Mouse (Mus musculus) midbrain, embryonic 13.5 days (tissue): ENCODE data around the gene Ski. TPM values are rescaled to one million over a fixed set of nuclear protein-coding genes. Genes with fewer than 3 reads are reported as not detected.

Source experiments
- ATAC-seq: fragments of 200-750 bp; cut with Nextera tagmentation; 2 replicates; pipeline ENCODE4 v1.8.0; 2017; ENCODE audit warnings: mild to moderate bottlenecking, moderate TSS enrichment, moderate library complexity
- H3K27ac ChIP-seq: fragments of 300-500 bp; sonication (generic); 2 replicates; pipeline ENCODE4 v1.5.1; 2015; ENCODE audit warnings: inconsistent platforms, mild to moderate bottlenecking, moderate library complexity
- H3K27me3 ChIP-seq: fragments of 300-500 bp; sonication (generic); 2 replicates; pipeline ENCODE4 v1.6.1; 2015; ENCODE audit warnings: mild to moderate bottlenecking, inconsistent platforms
- H3K36me3 ChIP-seq: fragments of 300-500 bp; sonication (generic); 2 replicates; pipeline ENCODE4 v1.6.1; 2015; ENCODE audit warnings: mild to moderate bottlenecking, inconsistent platforms
- H3K4me1 ChIP-seq: fragments of 300-500 bp; sonication (generic); replicated peaks from 2 replicates; pipeline ENCODE4 v1.6.1; 2015; ENCODE audit warnings: inconsistent platforms
- H3K4me2 ChIP-seq: fragments of 300-500 bp; sonication (generic); replicated peaks from 2 replicates; pipeline ENCODE4 v1.6.1; 2015; ENCODE audit warnings: moderate library complexity, mild to moderate bottlenecking, inconsistent platforms
- H3K4me3 ChIP-seq: fragments of 300-500 bp; sonication (generic); replicated peaks from 2 replicates; pipeline ENCODE4 v1.5.1; 2015; ENCODE audit warnings: mild to moderate bottlenecking, inconsistent platforms
- H3K9ac ChIP-seq: fragments of 300-500 bp; sonication (generic); replicated peaks from 2 replicates; pipeline ENCODE4 v1.6.1; 2015; ENCODE audit warnings: mild to moderate bottlenecking, inconsistent platforms
- H3K9me3 ChIP-seq: fragments of 300-500 bp; sonication (generic); 2 replicates; pipeline ENCODE4 v1.6.1; 2016; ENCODE audit warnings: mild to moderate bottlenecking, inconsistent platforms
- WGBS: fragments of 180-500 bp; shearing (Covaris S2); methylation state at CpG from one replicate; pipeline ENCODE4 v1.1.7; 2015; 5-methylcytosine and 5-hydroxymethylcytosine counted together
- polyA plus RNA-seq: library from polyadenylated mRNA; unstranded; fragments of >200 nt; fragmentation: Nextera tagmentation; extraction: Ambion mirVana; gene quantifications from 2 replicates; pipeline ENCODE4 v1.2.1, GENCODE M21; 2015

Ski gene
- polyA plus RNA-seq, 1 experiment from 2014 or later: 9.9 TPM

GRCm38 (mm10) chr4:155151221-155151788 lies 71.1 kb downstream of the Ski start:
- no peak overlapping the region for H3K27ac ChIP-seq

DNA sequence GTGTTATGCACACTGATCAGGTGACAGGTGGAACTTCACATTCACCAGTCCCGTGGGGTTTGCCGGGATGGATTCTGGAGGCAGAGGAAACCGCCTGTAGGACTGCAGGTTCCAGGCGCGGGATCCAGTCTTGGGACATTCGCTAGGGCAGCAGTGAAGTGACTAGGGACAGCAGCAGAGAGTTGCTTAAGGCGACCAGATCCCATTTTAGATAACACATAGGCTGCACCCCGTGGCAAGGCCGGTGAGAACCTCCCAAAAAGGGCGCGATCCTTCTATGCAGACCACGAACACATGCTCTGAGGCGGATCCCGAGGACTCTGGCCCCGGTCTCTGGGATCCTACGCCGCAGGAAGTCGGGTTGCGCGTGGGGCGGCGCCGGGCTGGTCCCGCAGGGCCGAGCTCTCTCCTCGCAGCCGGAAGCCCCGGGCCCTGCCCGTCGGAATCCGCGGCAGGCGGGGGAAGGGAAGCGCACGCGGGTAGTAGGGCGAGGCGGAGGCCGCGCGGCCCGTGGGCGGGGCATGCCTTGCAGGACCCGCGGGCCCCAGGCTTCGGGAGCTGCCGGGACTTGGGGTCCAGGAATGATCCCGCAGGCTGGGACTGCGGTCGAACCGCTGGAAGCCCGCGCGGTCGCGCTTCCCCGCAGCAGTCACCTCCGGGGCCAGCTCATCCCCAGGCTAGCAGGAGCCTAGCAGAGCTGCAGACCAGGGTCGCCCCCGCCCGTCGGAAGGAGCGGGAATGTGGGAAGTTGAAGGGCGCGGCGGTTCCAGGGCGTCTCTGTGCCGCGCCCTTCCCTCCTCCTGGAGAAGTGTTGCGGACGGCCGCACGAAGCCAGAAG lies 71.9 kb downstream of the Ski start:
- peak; percentile 84 for ATAC-seq
- no peak overlapping the region for H3K27ac ChIP-seq
- WGBS: 5% methylated on average over 71 of the region's 73 CpGs

More at GRCm38 (mm10) chr4:155151221-155151788, 71.1 kb downstream of the Ski start:
- H3K9me3 ChIP-seq: no peaks in the 10 kb centered on the region
- ATAC-seq: no peak
- H3K4me3 ChIP-seq: peak overlapping the region; percentile 47
- H3K4me1 ChIP-seq: peaks cover 22% of the 10 kb centered on the region
- H3K9ac ChIP-seq: peak overlapping the region; percentile 71
- H3K4me2 ChIP-seq: peak overlapping the region; percentile 87
- peaks cover 10% of the 10 kb centered on the region; the same call in 1 of the 2 replicates for H3K27me3 ChIP-seq
- 58% methylated on average over 12 of the region's 12 CpGs for WGBS
- H3K36me3 ChIP-seq: peaks cover 23% of the 10 kb centered on the region

DNA sequence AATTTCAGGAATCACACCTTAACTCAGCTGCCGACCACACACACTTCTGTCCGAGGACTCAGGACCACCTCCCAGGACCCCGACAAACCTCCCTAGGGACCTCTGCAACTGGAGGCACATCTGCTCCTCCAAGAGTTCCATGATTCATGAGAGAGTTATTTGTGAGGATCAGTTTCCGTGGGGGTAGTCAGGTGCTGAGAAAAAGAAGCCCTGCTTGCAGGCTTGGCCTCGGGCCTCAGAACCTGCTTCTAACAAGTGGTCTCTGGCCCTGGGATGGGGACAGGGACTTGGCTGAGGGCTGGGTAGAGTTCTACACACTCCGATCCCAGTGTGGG lies 72.5 kb downstream of the Ski start:
- H3K27me3 ChIP-seq: peaks cover 10% of the 10 kb centered on the region; the same call in 1 of the 2 replicates
- 82% methylated on average over 6 of the region's 6 CpGs for WGBS
- H3K9me3 ChIP-seq: no peaks in the 10 kb centered on the region
- peaks cover 32% of the 10 kb centered on the region for H3K4me1 ChIP-seq
- ATAC-seq: peak; percentile 35; the same call in 1 of the 2 replicates
- peak overlapping the region; percentile 87 for H3K4me2 ChIP-seq
- no peak overlapping the region for H3K4me3 ChIP-seq
- H3K9ac ChIP-seq: peak overlapping the region; percentile 71
- H3K36me3 ChIP-seq: peaks cover 10% of the 10 kb centered on the region
- no peak overlapping the region for H3K27ac ChIP-seq

More for the DNA sequence above, 71.9 kb downstream of the Ski start:
- Histone ChIP-seq H3K9me3 (no peaks in the 10 kb centered on the region), H3K4me1 (peaks cover 26% of the 10 kb centered on the region), H3K9ac (peak overlapping the region; percentile 71), H3K36me3 (peaks cover 15% of the 10 kb centered on the region), H3K4me3 (peak overlapping the region; percentile 47), H3K4me2 (peak overlapping the region; percentile 87), H3K27me3 (peaks cover 10% of the 10 kb centered on the region; the same call in 1 of the 2 replicates)

DNA sequence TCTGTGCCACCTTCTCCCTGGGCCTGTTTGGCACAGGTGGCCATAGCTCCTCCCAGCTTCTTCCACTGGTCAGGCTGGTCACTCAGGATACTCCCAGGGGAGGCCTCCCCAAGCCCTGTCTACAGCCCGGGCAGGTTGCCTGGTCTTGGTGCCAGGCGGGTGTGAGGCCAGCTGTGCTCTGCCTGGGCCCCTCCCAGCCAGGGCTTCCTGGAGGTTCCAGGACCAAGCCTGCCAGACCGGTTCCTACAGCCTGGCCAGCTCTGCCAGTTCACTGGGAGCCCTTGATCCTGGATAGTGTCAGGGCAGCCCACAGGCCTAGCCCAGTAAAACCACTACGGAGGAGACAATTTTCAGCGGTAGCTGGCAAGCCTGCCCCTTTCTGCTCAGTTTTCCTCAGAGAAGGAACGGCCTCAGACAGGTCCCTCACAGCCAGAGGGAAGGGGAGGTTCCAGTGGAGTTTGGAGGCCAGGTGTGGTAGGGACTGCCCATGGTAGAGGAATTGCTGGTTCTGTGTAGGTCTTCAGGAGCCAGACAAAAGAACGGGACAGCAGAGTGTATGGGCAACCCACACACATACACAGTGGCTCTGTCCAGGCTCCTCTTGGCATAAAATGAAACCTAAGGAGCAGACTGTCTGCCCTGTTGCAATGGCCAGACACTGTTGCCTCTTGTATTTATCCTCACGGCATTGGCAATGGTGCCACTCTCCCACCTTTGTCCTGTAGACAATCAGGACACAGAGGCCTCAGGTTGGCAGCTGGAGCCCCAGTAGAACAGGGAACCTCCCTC lies 73.3 kb downstream of the Ski start:
- Histone ChIP-seq H3K27ac (no peak overlapping the region), H3K9ac (no peak overlapping the region), H3K36me3 (peaks cover 8% of the 10 kb centered on the region; the same call in 1 of the 2 replicates), H3K27me3 (peaks cover 10% of the 10 kb centered on the region; the same call in 1 of the 2 replicates), H3K4me1 (peaks cover 40% of the 10 kb centered on the region), H3K4me3 (no peak overlapping the region), H3K9me3 (no peaks in the 10 kb centered on the region), H3K4me2 (no peak overlapping the region)
- ATAC-seq: no peak
- 80% methylated on average over 8 of the region's 8 CpGs for WGBS

DNA sequence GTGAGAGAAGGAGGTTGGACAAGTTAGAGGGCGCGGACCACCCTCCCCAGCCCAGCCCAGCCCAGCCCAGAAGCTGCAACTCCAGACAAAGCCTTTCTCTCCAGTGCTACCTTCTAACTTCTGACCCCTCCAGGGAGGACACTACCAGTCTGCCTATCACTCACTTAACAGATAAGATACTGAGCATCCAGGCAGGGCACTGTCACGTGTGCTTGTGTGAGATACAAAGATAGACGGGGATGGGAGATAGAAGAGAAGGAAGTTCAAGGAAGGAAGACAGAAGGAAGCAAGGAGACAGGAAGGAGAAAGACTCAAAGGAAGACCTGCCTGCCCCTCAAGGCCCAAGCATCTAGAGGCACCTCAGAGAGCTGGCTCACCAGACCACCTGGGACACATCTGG lies 73.9 kb downstream of the Ski start:
- Histone ChIP-seq H3K4me3 (no peak overlapping the region), H3K9ac (no peak overlapping the region), H3K9me3 (no peaks in the 10 kb centered on the region), H3K27me3 (peaks cover 10% of the 10 kb centered on the region; the same call in 1 of the 2 replicates), H3K27ac (no peak overlapping the region), H3K4me1 (peaks cover 47% of the 10 kb centered on the region), H3K36me3 (peaks cover 4% of the 10 kb centered on the region; the same call in 1 of the 2 replicates), H3K4me2 (no peak overlapping the region)
- no peak for ATAC-seq
- WGBS: 89% methylated on average over 4 of the region's 4 CpGs

- Histone ChIP-seq H3K9ac (no peak overlapping the region), H3K4me2 (no peak overlapping the region), H3K27ac (no peak overlapping the region), H3K9me3 (no peaks in the 10 kb centered on the region), H3K4me1 (peaks cover 44% of the 10 kb centered on the region), H3K36me3 (no peaks in the 10 kb centered on the region), H3K4me3 (no peak overlapping the region), H3K27me3 (peaks cover 7% of the 10 kb centered on the region; the same call in 1 of the 2 replicates)
- ATAC-seq: no peak
- WGBS: 75% methylated on average over 14 of the region's 14 CpGs
Observed at GRCm38 (mm10) chr4:155146107-155146823, 76.1 kb downstream of the Ski start.

DNA sequence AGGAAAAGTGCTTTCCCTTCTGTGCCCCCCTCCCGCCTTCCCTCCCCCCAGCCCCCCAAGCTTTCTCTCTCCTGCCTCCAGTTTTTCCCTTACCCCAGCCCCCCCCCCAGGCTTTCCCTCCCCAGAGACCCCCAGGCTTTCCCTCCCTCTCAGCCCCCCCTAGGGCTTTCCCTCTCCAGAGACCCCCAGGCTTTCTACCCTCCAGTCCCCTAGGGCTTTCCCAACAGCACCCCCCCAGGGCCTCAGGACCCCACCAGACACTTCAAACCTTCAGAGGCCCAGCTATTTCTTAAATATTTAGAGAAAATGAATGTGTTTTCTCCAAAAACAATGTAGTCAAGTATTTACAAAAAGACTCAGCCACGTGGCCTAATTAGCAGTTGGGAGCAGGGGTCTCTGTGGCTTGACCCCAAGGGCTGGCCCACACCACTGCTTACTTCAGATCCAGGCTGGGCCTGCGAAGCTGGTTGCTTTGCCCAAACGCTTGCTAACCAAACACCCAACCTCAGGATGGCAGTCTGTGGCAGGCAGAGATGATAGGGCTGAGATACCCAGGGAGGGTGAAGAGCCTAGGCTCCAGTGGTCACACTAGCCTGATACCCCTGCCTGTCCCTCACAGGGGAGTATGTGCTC lies 77.7 kb downstream of the Ski start:
- Histone ChIP-seq H3K36me3 (no peaks in the 10 kb centered on the region), H3K27me3 (0 out of 2 replicates have a peak, but pooled peaks cover 5% of the 10 kb centered on the region), H3K27ac (peak overlapping the region; percentile 80), H3K9ac (no peak overlapping the region), H3K9me3 (no peaks in the 10 kb centered on the region), H3K4me3 (no peak overlapping the region), H3K4me2 (no peak overlapping the region), H3K4me1 (peaks cover 32% of the 10 kb centered on the region)
- 41% methylated on average over 4 of the region's 4 CpGs for WGBS
- ATAC-seq: no peak

DNA sequence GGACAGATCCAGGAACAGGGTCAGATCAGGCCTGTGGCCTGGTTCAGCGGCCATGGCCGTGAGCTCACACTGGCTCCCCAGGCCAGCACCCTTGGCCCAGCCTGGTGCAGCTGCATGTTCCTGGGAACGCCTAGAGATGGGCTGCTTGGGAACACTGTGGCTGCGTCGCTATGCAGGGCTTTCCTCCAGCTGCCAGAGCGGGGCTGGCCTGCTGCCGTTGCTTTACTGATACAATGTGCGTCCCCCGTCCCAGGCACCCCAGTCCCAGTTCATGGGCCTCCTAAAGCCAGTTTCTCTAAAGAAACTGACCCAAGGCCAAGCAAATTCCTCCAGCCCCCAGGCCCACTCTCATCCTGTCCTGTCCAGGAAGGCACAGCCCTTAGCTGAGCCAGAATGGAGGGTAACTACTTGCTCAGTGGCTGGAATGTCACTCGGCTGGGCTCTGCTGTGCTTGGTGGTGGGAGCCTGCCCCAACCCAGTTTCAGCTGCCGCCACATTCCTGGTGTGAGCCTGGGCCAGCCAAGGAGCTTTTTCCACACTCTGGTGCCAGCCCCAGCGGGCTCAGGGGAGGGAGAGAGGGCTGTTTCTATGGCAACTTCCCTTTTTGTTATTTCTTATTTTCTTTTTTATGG lies 78.4 kb downstream of the Ski start:
- peak; percentile 82 for ATAC-seq
- Histone ChIP-seq H3K4me2 (no peak overlapping the region), H3K27ac (peak overlapping the region; percentile 80), H3K36me3 (no peaks in the 10 kb centered on the region), H3K4me3 (no peak overlapping the region), H3K27me3 (0 out of 2 replicates have a peak, but pooled peaks cover 4% of the 10 kb centered on the region), H3K9ac (peak overlapping the region; percentile 37), H3K4me1 (peaks cover 32% of the 10 kb centered on the region), H3K9me3 (no peaks in the 10 kb centered on the region)
- 25% methylated on average over 12 of the region's 12 CpGs for WGBS

- Histone ChIP-seq H3K36me3 (no peaks in the 10 kb centered on the region), H3K4me1 (peaks cover 32% of the 10 kb centered on the region), H3K4me3 (no peak overlapping the region), H3K4me2 (no peak overlapping the region), H3K27me3 (no peaks in the 10 kb centered on the region), H3K9me3 (no peaks in the 10 kb centered on the region), H3K9ac (peak overlapping the region; percentile 37), H3K27ac (peak overlapping the region; percentile 80)
- 42% methylated on average over 2 of the region's 2 CpGs for WGBS
- ATAC-seq: peak; percentile 17
Observed at GRCm38 (mm10) chr4:155143411-155143810, 79.0 kb downstream of the Ski start.

GRCm38 (mm10) chr4:155142836-155143235 lies 79.6 kb downstream of the Ski start:
- Histone ChIP-seq H3K9me3 (no peaks in the 10 kb centered on the region), H3K27me3 (no peaks in the 10 kb centered on the region), H3K4me1 (peaks cover 32% of the 10 kb centered on the region), H3K27ac (no peak overlapping the region), H3K36me3 (no peaks in the 10 kb centered on the region), H3K4me2 (no peak overlapping the region), H3K9ac (no peak overlapping the region), H3K4me3 (no peak overlapping the region)
- no peak for ATAC-seq
- 93% methylated on average over 5 of the region's 5 CpGs for WGBS
